Mouse (Mus musculus) Patski (cell line): ENCODE results near the gene Frem1. TPM values are rescaled to one million over a fixed set of nuclear protein-coding genes. Genes with fewer than 3 reads are reported as not detected.

Source experiments
- ATAC-seq: fragments of 100-300 bp; one replicate; pipeline ENCODE4 v1.8.0; 2021
- CTCF ChIA-PET: fragments of 350-600 bp; sonication (Branson Sonifier 250); formaldehyde crosslinking; loops from one replicate; lab custom pipeline; 2022; ENCODE audit warnings: inconsistent platforms; lab: Charles Lee
- POLR2A ChIA-PET: fragments of 350-600 bp; sonication (Branson Sonifier 250); formaldehyde crosslinking; loops from one replicate; lab custom pipeline; 2022; ENCODE audit warnings: antibody characterized with exemption, inconsistent platforms; lab: Charles Lee
- DNase-seq: peaks from one replicate; pipeline ENCODE4 v3.0.0-alpha.2; 2011; ENCODE audit warnings: low read depth, low spot score
- H3K27me3 ChIP-seq: fragments of 371-371 bp; one replicate; pipeline ENCODE4 v1.5.1; 2021
- CTCF ChIP-seq: fragments of 100-300 bp; IDR thresholded peaks from one replicate; pipeline ENCODE4 v1.5.1; 2021
- in situ Hi-C: fragments of 300-500 bp; cut with MboI; formaldehyde crosslinking; loops from 3 replicates; pipeline ENCODE4 v1.11.1; 2018; ENCODE audit warnings: low pct_unique_long_range_greater_than_20kb, mixed read lengths
- polyA plus RNA-seq: library from polyadenylated mRNA; unstranded; gene quantifications from one replicate; pipeline ENCODE4 v1.2.3, GENCODE M21; 2021

The Frem1 gene
- polyA plus RNA-seq, 1 experiment from 2014 or later = 0.10 TPM

DNA sequence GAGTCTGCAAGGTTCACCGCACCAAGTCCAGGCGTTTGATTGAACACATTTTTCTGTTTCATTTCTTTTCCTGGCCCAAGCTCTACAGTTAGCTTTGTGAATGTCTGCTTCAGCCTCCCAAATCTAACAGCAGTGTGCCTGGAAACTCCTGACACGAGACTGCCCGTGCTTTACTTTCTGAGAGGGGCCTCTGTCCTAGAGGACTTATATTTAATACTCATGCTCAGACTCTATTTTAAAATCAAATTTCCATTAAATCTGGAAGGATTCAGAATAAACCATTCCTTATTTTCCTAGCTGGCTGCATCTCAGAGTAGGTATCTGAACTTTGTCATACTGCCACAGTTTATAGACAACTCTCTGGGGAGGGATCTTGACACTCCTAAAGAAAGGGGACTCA, 161.6 kb downstream of the Frem1 start:
- POLR2A ChIA-PET = no interaction called here
- TF ChIP-seq CTCF = no peak

DNA sequence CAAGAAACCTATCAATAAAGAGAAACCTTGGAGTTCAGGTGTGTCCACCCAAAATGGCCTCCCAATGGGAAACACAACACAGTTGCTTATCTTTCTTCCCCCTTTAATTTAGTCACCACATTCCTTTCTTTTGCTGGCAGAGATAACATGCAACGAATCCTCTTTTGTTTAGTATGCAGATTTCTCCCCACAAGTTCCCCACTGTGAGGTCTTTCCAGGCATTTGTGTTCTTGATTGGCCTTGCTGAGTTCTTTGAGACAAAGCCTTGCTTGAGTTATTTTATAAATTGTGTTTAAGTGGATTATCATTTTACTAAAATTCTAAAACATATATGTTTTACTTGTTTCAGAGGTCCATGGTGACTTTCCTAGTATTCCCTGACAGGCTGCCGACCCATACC, 166.0 kb downstream of the Frem1 start:
- no peak for DNase-seq
- ChIA-PET POLR2A (no interaction called here), CTCF (no interaction called here)
- TF ChIP-seq CTCF = no peak
- no peak for ATAC-seq
- H3K27me3 ChIP-seq = no peaks in the 10 kb centered on the region
- in situ Hi-C loops = no loop called here

More for the DNA sequence above, 161.6 kb downstream of the Frem1 start:
- no peak for ATAC-seq
- H3K27me3 ChIP-seq = no peaks in the 10 kb centered on the region
- in situ Hi-C loops = no loop called here
- CTCF ChIA-PET = interaction anchor here (1.4 to 1.5 kb wide), 2 partner anchors 9 to 15 kb away, joined by 3 to 5 read pairs; no protein-coding TSS in a partner anchor
- DNase-seq = no peak

DNA sequence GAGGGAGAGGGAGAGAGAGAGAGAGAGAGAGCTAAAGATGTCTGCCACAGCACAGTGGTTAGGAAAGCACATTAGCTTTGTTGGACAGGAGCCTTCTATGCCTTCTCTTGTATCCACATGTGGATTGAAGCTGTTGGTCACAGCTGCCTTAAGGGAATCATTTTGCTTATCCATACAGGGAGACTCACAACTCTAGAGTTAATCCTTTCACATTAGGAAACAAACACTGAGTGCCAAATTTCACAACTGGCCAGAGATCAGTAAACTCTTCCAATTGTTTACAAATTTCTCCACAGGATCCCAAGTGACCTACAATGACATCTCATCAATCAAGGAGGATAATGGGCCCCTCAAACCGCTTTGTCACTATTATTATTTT, 166.6 kb downstream of the Frem1 start:
- in situ Hi-C loops = no loop called here
- ChIA-PET CTCF (no interaction called here), POLR2A (interaction anchor here (0.7 kb wide), 1 partner anchor 1732 kb away, joined by 4 read pairs; no protein-coding TSS in a partner anchor)
- no peak for DNase-seq
- TF ChIP-seq CTCF = no peak
- no peak for ATAC-seq
- H3K27me3 ChIP-seq = no peaks in the 10 kb centered on the region

DNA sequence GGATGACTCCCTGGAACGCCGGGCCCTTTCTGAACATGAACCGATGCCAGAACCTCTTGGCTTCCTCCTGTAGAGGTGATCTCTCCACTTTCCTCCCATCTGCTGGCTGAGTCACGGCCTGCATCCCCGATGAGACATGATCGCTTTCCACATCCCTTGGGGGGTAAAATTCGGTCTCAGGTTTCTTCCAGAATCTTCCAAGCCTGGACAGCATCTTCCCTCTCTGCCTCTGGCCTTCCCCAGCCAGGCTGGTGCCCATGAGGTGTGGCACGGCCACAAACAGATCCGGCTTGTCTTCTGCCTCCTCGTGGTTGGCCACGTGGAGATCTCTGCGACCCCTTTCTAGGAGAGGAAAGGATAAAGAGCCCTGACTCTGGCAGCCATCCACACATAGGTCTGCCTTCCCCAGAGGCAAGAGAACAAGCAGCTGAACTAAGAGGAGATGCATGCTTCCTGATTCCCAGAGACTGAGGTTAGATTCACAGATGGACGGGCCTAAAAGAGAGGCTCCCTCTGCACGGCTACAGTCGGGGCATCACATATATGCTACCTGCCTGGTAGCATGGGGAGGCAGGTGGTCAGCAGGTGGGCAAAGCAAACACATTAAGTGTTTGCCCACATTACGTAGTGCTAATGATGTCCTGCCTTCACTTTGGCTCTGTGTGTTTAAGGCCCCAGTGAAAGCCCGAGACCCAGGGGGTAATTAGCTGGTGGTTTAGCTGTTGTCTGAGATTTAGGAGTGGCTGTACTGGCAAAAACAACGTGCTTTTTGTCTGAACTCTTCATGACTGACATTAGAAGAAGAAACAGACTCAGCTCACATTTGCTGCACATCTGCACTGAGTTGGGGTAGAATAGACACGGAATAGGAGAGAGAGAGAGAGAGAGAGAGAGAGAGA, 167.3 kb downstream of the Frem1 start, which contains the start of gene Cer1:
Gene Cer1 (minus strand): TSS at position 513 of the 899 bp plus-strand sequence.
- ATAC-seq (no peak), DNase-seq (no peak)
- TF ChIP-seq CTCF = no peak
- in situ Hi-C loops = no loop called here
- H3K27me3 ChIP-seq = no peaks in the 10 kb centered on the region
- ChIA-PET POLR2A (interaction anchor here (0.7 kb wide), 1 partner anchor 1731 kb away, joined by 4 read pairs; no protein-coding TSS in a partner anchor), CTCF (no interaction called here)

DNA sequence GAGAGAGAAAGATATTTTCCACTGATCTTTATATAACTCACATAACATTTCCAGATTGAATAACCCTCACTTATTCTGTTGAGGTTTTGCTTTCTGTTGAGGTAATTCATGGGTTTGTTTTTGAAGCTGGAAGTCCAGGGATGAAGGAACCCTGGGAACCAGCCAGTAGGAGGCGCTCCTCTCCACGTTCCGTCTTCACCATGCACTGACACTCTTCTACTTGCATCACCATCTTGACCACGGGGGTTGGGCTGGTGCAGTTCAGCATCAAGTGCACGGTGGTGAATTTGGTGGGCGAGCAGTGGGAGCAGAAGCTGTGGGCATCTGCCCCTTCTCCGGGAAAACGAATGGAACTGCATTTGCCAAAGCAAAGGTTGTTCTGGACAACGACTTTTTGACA, 169.6 kb downstream of the Frem1 start:
- CTCF ChIA-PET = no interaction called here
- no peak for TF ChIP-seq CTCF
- DNase-seq (no peak), ATAC-seq (no peak)
- no peaks in the 10 kb centered on the region for H3K27me3 ChIP-seq
- in situ Hi-C loops = no loop called here
- POLR2A ChIA-PET = no interaction called here

DNA sequence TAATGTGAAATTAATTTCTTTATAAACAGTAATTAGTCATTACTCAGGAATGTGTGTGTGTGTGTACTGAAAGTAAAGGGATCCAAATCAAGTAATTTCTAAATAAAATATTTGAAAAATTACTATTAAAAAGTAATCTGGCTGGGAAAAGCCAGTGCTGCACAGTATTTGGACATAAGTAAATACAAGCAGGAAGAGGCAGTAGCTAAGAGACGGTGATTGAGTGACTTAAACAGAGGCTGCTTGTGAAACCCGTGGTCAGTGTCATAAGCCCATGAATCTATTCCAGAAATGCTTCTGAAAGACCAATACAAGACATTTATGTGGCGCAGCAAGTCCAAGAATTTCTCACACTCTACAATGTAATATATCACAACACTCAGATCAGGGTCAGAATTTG, 170.8 kb downstream of the Frem1 start:
- ATAC-seq = no peak
- DNase-seq = no peak
- no peaks in the 10 kb centered on the region for H3K27me3 ChIP-seq
- in situ Hi-C loops = no loop called here
- TF ChIP-seq CTCF = no peak
- ChIA-PET POLR2A (no interaction called here), CTCF (interaction anchor here (1.0 to 1.1 kb wide), 2 partner anchors 9 kb away, joined by 3 read pairs; no protein-coding TSS in a partner anchor)

DNA sequence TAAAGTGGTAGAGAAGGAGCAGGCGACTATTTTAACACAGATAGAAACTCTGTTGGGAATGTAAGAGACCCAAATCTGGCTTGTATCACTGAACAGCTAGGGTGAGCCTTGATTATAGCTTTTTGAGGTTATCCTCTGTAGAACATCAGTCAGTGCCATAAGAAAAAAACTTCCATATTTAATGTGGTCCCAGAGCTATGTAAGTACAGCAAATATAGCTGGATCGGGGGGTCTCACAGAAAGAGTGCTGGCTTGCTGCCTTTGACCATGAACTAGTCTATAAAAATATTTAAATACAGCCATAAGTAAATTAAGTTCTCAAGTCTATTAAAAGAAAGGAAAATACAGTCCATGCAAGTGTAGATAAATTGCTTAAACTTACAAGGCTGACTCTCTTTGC, 171.9 kb downstream of the Frem1 start:
- ChIA-PET POLR2A (no interaction called here), CTCF (interaction anchor here (1.1 kb wide), 1 partner anchor 8 kb away, joined by 3 read pairs; no protein-coding TSS in a partner anchor)
- ATAC-seq (no peak), DNase-seq (no peak)
- no peak for TF ChIP-seq CTCF
- no peaks in the 10 kb centered on the region for H3K27me3 ChIP-seq
- in situ Hi-C loops = no loop called here

DNA sequence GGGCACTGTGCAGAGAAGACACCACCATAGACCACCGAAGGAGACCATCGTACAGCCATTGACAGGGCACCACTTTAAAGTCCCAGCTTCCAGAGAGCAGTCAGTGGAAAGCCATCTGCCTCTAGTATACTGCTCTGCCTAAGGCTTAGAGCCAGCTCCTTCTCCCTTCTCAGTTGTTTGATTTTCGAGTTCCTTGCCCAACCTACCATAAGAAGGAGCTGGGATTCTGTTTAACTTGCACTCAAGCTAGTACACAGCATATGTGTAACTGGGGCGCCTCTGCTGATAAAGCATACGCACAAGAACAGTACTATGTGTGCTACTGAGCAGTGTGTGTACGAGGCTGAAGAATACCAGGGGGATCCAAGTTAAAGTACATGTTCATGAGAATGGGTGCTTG, 173.0 kb downstream of the Frem1 start:
- CTCF ChIA-PET = interaction anchor here (0.6 to 1.3 kb wide), 3 partner anchors 9 to 1139 kb away, joined by 3 to 5 read pairs (median 3); no protein-coding TSS in a partner anchor
- DNase-seq (no peak), ATAC-seq (no peak)
- in situ Hi-C loops = no loop called here
- no peak for TF ChIP-seq CTCF
- POLR2A ChIA-PET = interaction anchor here (0.6 kb wide), 1 partner anchor 45 kb away, joined by 3 read pairs; no protein-coding TSS in a partner anchor
- no peaks in the 10 kb centered on the region for H3K27me3 ChIP-seq

DNA sequence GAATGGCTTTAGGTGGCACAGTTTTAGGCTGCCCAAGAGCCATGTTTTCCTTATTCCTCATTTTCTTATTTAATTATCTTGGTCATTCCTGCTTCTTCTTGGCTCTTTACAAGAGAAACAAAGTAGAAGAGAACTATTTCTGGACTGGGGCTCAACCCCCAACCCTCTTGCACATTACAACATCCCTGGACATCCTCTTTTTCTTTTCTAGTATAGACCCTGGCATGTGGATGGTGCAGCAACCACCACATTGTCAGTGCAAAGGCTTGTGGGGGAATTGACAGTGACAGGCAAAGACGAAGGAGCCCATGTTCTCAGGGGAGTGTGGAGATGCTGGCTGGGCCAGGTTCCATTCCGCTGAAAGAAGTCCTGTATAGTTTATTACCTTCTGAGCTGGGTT, 175.5 kb downstream of the Frem1 start:
- no peak for ATAC-seq
- DNase-seq = no peak
- CTCF ChIA-PET = interaction anchor here (1.8 kb wide), 1 partner anchor 13 kb away, joined by 5 read pairs; no protein-coding TSS in a partner anchor
- in situ Hi-C loops = no loop called here
- H3K27me3 ChIP-seq = no peaks in the 10 kb centered on the region
- POLR2A ChIA-PET = no interaction called here
- TF ChIP-seq CTCF = no peak

DNA sequence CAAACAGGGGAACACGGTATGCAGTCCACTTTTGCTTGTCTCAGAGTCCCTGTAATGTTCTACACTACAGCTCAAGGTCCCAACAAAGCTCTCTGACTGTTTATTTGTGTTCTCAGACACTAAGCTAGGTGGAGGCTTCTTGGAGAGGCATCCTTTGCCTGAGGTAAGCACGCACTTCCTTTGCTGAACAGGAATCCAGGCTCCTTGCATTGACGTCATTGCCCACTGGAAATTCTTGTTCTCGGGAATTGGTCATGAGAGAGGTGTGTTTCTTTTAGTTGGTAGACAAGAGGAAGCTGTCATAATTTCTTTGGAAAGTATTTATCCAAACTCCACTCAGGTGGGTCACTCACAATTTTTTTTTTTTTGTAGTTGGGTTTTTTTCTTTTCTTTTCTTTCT, 176.6 kb downstream of the Frem1 start:
- H3K27me3 ChIP-seq = no peaks in the 10 kb centered on the region
- ChIA-PET CTCF (interaction anchor here (0.7 to 1.8 kb wide), 2 partner anchors 11 to 15 kb away, joined by 3 to 5 read pairs; no protein-coding TSS in a partner anchor), POLR2A (no interaction called here)
- DNase-seq = no peak
- ATAC-seq = no peak
- in situ Hi-C loops = no loop called here
- TF ChIP-seq CTCF = no peak

DNA sequence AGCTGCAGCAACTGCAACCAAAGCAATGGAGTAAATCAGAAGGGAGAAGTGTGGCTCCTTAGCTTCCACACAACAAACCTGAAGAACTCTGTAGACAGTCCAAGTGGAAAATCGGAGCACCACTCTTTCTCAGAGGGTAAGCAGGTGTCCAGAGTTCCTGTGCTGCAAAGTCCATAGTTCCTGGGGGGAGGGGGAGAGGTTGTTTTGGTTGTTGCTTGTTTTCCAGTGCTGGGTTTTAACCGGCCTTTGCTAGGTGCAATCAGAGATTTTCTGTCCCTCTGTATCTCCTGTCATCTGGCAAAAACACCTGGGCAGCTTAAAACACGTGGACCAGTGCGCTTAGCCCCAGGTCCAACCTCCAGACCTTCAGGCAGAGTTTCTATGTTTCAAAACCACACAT, 177.3 kb downstream of the Frem1 start:
- ChIA-PET CTCF (interaction anchor here (1.8 kb wide), 1 partner anchor 15 kb away, joined by 5 read pairs; no protein-coding TSS in a partner anchor), POLR2A (no interaction called here)
- no peak for ATAC-seq
- DNase-seq = no peak
- no peak for TF ChIP-seq CTCF
- in situ Hi-C loops = no loop called here
- no peaks in the 10 kb centered on the region for H3K27me3 ChIP-seq
